Mouse (Mus musculus) MEL (cell line): Measurements from ENCODE around the gene Sgtb.

Experiments used
- CTCF ChIP-seq, 3 experiments: IDR thresholded peaks in 2 of 3; conservative IDR thresholded peaks in 1 of 3; 2 replicates each; pipeline ENCODE4 v1.5.1; 2011 to 2012; ENCODE audit warnings: low read length in 3 of 3, low read depth in 2 of 3, mild to moderate bottlenecking in 2 of 3, improper control_type of control experiment in 1 of 3, inconsistent platforms in 1 of 3, mixed read lengths in 1 of 3, moderate library complexity in 1 of 3; ENCODE audit not compliant: control insufficient read depth in 1 of 3, insufficient read depth in 1 of 3, poor library complexity in 1 of 3, severe bottlenecking in 1 of 3
- JUND ChIP-seq: IDR thresholded peaks from 2 replicates; pipeline ENCODE4 v1.6.1; 2011; ENCODE audit warnings: low read depth, mild to moderate bottlenecking, improper control_type of control experiment, low read length
- NELFE ChIP-seq: IDR thresholded peaks from 2 replicates; pipeline ENCODE4 v1.6.1; 2011; ENCODE audit warnings: low read depth, low read length, improper control_type of control experiment
- USF1 ChIP-seq: IDR thresholded peaks from 2 replicates; pipeline ENCODE4 v1.6.1; 2014; ENCODE audit warnings: low read depth, mild to moderate bottlenecking, inconsistent platforms, low read length, improper control_type of control experiment, moderate library complexity

DNA sequence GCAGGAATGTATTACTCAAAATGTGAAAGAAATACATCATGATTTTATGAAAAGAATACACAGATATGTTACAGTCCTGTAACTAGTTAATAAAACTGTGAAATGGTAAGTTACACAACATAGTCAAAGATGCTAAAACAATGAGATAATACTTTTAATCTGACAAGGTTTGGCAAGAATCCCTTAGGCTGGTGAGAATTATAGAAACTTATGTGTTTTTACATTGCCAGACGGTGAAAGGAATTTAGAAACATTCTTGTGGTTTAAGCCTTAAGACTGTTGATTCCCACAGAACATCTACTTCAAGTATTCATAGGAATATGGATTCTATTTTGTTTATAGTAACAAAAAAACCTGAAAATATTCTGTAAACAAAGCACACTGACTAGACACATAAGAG lies 46.1 kb downstream of the Sgtb start:
- TF ChIP-seq USF1 (no peak), JUND (no peak), CTCF (IDR thresholded peaks at IDR 0.05 in 2 of 3, conservative IDR thresholded peaks at IDR 0.05 in 1 of 3; ENCODE audit: control insufficient read depth in 1 of 3, insufficient read depth in 1 of 3, low read depth in 2 of 3, low read length in 3 of 3, poor library complexity in 1 of 3, severe bottlenecking in 1 of 3) (no peak), NELFE (no peak)
